Comparison of ENCODE assay signal across 9 mouse cellular contexts in genomic region chr10:42500611-42501010, GRCm38 (mm10). TPM values are rescaled to one million over a fixed set of nuclear protein-coding genes. Genes with fewer than 3 reads are reported as not detected.
DNase-seq lines count a peak whose midpoint lies in the region; ATAC-seq lines count a peak whose summit lies in the region.
"Had no signal": no experiment of that assay in that cellular context is flagged by ENCODE, and none has a peak within 500 bp of the region (broad histone marks: within the 10 kb centered on the region; RNA-seq: fewer than 3 reads in every experiment).

No protein-coding gene starts in this region.

- no peak overlapping the region for H3K9ac ChIP-seq in lung, embryonic 15.5 days
- no peak overlapping the region for H3K9ac ChIP-seq in heart, embryonic 15.5 days
- H3K9ac ChIP-seq in liver, embryonic 12.5 days: no peak overlapping the region

- no peak for ATAC-seq in lung, embryonic 15.5 days (ENCODE audit: borderline replicate concordance, extremely low read depth, low FRiP score, low TSS enrichment)
- ATAC-seq in heart, embryonic 15.5 days (replicated peaks; ENCODE audit: insufficient number of reproducible peaks, insufficient read depth, low FRiP score, low read depth): no peak
- ATAC-seq in liver, embryonic 12.5 days: no peak

- H3K4me1 ChIP-seq in lung, embryonic 15.5 days: peaks cover 9% of the 10 kb centered on the region; the same call in 1 of the 2 replicates
- peaks cover 14% of the 10 kb centered on the region for H3K4me1 ChIP-seq in heart, embryonic 15.5 days (replicated peaks)
- H3K4me1 ChIP-seq in liver, embryonic 12.5 days: peaks cover 49% of the 10 kb centered on the region

- peak overlapping the region; percentile 99; the same call in 1 of the 2 replicates for H3K27ac ChIP-seq in lung, embryonic 15.5 days
- peak overlapping the region; percentile 100 for H3K27ac ChIP-seq in heart, embryonic 15.5 days
- peak overlapping the region; percentile 100 for H3K27ac ChIP-seq in liver, embryonic 12.5 days

- H3K9me3 ChIP-seq in lung, embryonic 15.5 days: no peaks in the 10 kb centered on the region
- H3K9me3 ChIP-seq in heart, embryonic 15.5 days (replicated peaks): no peaks in the 10 kb centered on the region
- no peaks in the 10 kb centered on the region for H3K9me3 ChIP-seq in liver, embryonic 12.5 days (replicated peaks)

- H3K27me3 ChIP-seq in lung, embryonic 15.5 days: no peaks in the 10 kb centered on the region
- no peaks in the 10 kb centered on the region for H3K27me3 ChIP-seq in heart, embryonic 15.5 days
- H3K27me3 ChIP-seq in liver, embryonic 12.5 days (replicated peaks): no peaks in the 10 kb centered on the region

- peak; percentile 35 for DNase-seq in cerebellum, adult 9-11 months
- no peak for DNase-seq in cerebellum, postnatal 10 days
- no peak for DNase-seq in lung, postnatal 4 days
- DNase-seq in cerebellum, postnatal 25 days: no peak
- DNase-seq in cerebellum, postnatal 4 days (ENCODE audit: low spot score in 2 of 2): no peak
- DNase-seq: gastrocnemius, postnatal 36 days had no signal

- H3K4me2 ChIP-seq in lung, embryonic 15.5 days: no peak overlapping the region
- no peak overlapping the region for H3K4me2 ChIP-seq in heart, embryonic 15.5 days
- H3K4me2 ChIP-seq in liver, embryonic 12.5 days: peak overlapping the region; percentile 73; the same call in 1 of the 2 replicates

- no peaks in the 10 kb centered on the region for H3K36me3 ChIP-seq in lung, embryonic 15.5 days
- H3K36me3 ChIP-seq in heart, embryonic 15.5 days: no peaks in the 10 kb centered on the region
- peaks cover 11% of the 10 kb centered on the region for H3K36me3 ChIP-seq in liver, embryonic 12.5 days

- H3K4me3 ChIP-seq in lung, embryonic 15.5 days: no peak overlapping the region
- no peak overlapping the region for H3K4me3 ChIP-seq in heart, embryonic 15.5 days
- no peak overlapping the region for H3K4me3 ChIP-seq in liver, embryonic 12.5 days

- WGBS in lung, embryonic 15.5 days: 82% methylated on average over 8 of the region's 8 CpGs
- WGBS in heart, embryonic 15.5 days: 85% methylated on average over 8 of the region's 8 CpGs
- 92% methylated on average over 8 of the region's 8 CpGs for WGBS in liver, embryonic 12.5 days (ENCODE audit: insufficient replicate concordance)

RNA-seq across cellular contexts. Expression of gene Snx3, which starts 1.2 kb away (rescaled TPM):
- polyA plus RNA-seq in lung, embryonic 15.5 days (2015; fragmentation: Nextera tagmentation; extraction: Ambion mirVana): 402 and 407 TPM in 2 replicates
- polyA plus RNA-seq in heart, embryonic 15.5 days (2015; fragmentation: Nextera tagmentation; extraction: Ambion mirVana): 340 and 352 TPM in 2 replicates
- 291 and 307 TPM in 2 replicates for polyA plus RNA-seq in liver, embryonic 12.5 days (2016; fragmentation: Nextera tagmentation; extraction: Ambion mirVana)

RNA-seq across cellular contexts. Expression of gene Afg1l, which starts 22.2 kb away (rescaled TPM):
- 8.7 and 9.1 TPM in 2 replicates for polyA plus RNA-seq in lung, embryonic 15.5 days (2015; fragmentation: Nextera tagmentation; extraction: Ambion mirVana)
- polyA plus RNA-seq in heart, embryonic 15.5 days (2015; fragmentation: Nextera tagmentation; extraction: Ambion mirVana): 16.5 and 17.2 TPM in 2 replicates
- polyA plus RNA-seq in liver, embryonic 12.5 days (2016; fragmentation: Nextera tagmentation; extraction: Ambion mirVana): 3.2 and 3.3 TPM in 2 replicates
